Mouse (Mus musculus): Measurements from ENCODE around the gene Frmd8.
"Not testable (repeated sequence)": the region's sequence is repeated elsewhere in the genome, so short reads cannot be mapped to it uniquely, and the experiment has no call there.

Frmd8 gene

GRCm38 (mm10) chr19:5824826-5825617 is 50.1 kb downstream of the Frmd8 start:
- DNase-seq (ENCODE audit: low read depth, low spot score), result no peak

DNA sequence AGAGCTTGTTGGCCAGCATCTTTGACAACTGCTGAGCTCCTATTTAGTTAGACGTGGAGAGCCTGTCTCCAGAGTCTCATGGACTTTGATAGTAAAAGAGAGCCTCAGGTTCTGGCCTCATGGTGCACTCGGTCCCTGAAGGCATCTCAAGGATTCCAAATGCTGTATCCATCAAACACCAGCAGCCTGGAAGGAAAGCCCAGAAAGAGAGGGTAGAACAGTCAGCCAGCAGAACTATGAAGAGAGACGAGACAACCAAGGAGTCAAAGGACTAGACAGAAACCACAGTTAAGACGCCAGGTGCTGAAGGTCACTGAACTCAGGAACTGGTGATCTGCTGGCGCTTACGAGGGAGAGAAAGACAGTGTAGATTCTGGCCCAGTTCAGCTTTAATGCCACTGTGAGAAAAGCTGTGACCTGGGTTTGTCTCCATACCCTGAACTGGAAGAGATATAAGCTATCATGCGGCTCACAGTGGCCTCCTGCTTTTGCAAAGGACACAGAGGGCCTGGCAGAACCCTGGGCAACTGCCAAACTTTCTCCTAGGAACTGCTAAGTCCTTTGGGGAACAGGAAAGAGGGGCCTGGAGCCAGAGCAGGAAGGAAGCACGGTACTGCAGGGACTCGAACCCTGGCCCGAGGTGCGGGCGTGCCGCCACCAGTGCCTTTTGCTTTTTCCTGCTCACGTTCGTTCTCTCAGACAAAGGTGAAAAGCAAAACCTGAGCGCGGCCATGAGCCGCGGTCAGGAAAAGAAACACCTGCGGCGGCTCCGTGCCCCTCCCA is 50.8 kb downstream of the Frmd8 start:
- no peak for DNase-seq (ENCODE audit: low read depth, low spot score)

DNA sequence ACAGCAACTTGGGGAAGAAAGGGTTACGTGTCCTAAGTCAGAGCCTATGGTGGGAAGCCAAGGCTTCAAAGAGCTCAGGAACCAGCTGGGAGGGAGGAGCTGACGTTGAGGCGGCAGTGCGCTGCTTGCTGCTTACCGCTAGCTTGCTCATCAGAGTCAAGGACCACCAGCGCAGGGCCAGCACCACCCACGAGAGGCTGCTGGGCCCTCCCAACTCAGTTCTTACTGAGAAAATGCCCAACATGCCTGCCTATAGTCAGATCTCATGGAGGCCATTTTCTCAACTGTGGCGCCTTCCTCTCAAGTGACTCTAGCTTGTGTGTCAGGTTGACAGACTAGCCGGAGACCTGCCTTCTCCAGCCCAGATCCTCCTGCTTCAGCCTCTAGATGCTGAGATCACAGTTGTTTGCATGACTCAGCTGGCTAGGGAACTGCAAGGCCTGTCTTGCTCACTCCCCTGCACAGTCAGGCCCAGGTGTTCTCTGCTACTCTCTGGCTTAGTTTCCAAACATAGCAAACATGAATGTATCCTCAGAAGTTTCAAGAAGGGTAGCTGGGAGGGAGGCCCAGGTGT is 51.7 kb downstream of the Frmd8 start:
- DNase-seq (ENCODE audit: low read depth, low spot score), result peak; percentile 57

GRCm38 (mm10) chr19:5822834-5823205 is 52.3 kb downstream of the Frmd8 start:
- DNase-seq (ENCODE audit: low read depth, low spot score), result no peak

DNA sequence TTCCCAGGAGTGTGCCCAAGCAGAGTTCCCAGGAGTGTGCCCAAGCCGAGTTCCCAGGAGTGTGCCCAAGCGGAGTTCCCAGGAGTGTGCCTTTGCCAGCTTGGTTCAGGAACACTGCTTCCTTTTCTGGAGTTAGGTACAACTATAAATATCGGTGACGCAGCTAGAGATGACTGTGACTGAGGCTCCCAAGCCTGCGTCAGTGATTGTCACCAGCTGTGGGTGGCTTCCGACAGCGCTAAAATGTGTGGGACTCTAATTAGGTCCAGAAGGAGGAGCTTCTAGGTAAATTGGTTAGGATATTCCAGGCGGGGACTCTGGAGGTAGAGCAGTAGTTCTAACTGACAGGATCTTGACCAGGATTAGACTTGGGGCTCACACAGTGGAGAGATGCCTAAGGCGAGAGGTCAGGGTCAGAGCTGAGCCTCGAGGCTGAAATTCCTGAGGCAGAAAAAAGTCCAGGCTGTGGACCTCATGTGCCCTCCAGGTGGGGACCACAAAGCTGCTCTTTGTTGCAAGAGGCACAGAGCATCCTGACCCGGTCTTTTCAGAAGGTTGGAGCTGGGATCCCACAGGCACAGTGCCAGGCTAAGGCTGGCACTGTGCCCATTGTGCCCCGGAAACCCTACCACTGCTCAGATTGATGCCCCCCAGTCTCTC is 52.8 kb downstream of the Frmd8 start:
- no peak for DNase-seq (ENCODE audit: low read depth, low spot score)

- DNase-seq (ENCODE audit: low read depth, low spot score), result no peak
Observed at GRCm38 (mm10) chr19:5821847-5822173, 53.3 kb downstream of the Frmd8 start.

DNA sequence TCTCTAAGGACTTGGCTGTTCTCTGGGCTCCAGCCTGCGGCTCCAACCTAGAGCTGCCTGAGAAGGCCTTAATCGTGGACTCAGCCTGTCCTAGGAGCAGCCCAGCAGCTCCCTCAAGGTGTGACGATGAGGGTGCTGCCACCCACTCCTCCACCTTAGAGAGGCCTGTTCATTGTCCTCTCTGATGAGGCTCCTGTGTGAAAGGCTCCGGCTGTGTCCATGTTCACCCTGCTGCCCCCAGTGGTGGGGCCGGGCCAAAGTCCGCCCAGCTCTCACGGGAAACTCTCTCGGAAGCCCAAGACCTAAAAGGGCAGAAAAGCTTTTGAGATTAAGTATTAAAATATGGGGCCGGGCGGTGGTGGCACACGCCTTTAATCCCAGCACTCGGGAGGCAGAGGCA is 55.5 kb downstream of the Frmd8 start:
- no peak for DNase-seq (ENCODE audit: low read depth, low spot score)

DNA sequence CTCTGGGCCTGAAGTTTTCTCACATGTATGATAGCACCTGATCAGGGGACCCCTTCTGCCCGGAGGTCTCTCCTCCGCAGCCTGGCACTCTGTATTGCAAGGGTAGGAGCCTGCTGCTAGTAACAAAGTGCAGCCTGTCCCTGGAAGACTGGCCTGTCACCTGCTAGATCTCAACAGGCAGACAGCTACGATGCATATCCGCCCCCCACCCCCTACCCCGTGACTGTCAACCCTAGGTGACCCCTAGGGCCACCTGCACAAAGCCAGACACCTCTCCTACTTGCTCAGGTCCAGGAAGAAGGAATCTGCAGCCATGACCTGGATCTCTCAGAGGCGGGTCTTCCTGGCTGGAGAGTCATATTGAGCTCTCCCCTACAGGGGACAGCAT is 56.5 kb downstream of the Frmd8 start:
- no peak for DNase-seq (ENCODE audit: low read depth, low spot score)

- peak; percentile 91 for DNase-seq (ENCODE audit: low read depth, low spot score)
Observed at GRCm38 (mm10) chr19:5817703-5818589, 57.1 kb downstream of the Frmd8 start.

DNA sequence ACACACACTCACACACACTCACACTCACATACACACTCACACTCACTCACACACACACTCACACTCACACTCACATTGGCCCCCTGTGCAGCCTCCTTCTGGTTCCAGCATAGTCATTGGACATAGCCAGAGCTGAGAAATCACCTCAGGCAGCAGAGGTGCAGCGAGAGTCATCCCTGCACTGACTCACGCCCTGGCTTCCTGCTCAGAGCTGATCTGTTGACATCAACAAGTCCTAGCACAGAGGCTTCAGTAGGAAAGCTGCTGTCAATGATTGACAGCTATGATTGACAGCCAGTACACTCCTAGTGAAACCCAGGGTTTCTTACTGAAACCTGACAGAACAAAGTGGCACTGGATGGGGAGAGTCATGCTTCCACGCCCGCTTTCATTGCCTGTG is 59.1 kb downstream of the Frmd8 start:
- DNase-seq (ENCODE audit: low read depth, low spot score), result peak; percentile 91

GRCm38 (mm10) chr19:5815010-5815409 is 60.1 kb downstream of the Frmd8 start:
- DNase-seq (ENCODE audit: low read depth, low spot score), result peak; percentile 42

DNA sequence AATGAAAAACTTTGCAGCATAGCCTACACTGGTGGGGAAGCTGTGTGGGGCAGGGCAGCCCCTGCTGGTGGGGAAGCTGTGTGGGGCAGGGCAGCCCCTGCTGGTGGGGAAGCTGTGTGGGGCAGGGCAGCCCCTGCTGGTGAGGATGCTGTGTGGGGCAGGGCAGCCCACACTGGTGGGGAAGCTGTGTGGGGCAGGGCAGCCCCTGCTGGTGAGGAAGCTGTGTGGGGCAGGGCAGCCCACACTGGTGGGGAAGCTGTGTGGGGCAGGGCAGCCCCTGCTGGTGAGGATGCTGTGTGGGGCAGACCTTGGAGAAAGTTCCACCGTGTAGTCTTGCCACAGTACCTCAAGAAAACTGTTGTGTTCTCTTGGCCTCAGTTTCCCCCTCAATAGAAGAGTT is 61.0 kb downstream of the Frmd8 start:
- DNase-seq (ENCODE audit: low read depth, low spot score), result not testable (repeated sequence)

DNA sequence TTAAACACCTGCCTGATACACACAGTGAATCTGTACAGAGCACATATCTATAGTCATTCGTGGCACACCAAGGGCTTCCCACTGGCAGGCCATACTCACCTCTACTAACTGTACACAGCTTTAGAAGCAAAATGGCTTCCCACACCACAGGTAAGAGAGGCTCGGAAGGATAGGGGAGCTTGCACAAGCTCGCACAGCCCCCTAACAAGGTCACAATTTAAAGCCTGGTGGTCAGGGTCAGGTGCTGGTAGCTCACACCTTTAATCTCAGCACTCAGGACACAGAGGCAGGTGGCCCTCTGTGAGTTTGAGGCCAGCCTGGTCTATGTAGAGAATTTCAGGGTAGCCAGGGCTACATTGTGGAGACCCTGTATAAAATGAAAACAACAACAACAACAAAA is 61.5 kb downstream of the Frmd8 start:
- no peak for DNase-seq (ENCODE audit: low read depth, low spot score)

DNA sequence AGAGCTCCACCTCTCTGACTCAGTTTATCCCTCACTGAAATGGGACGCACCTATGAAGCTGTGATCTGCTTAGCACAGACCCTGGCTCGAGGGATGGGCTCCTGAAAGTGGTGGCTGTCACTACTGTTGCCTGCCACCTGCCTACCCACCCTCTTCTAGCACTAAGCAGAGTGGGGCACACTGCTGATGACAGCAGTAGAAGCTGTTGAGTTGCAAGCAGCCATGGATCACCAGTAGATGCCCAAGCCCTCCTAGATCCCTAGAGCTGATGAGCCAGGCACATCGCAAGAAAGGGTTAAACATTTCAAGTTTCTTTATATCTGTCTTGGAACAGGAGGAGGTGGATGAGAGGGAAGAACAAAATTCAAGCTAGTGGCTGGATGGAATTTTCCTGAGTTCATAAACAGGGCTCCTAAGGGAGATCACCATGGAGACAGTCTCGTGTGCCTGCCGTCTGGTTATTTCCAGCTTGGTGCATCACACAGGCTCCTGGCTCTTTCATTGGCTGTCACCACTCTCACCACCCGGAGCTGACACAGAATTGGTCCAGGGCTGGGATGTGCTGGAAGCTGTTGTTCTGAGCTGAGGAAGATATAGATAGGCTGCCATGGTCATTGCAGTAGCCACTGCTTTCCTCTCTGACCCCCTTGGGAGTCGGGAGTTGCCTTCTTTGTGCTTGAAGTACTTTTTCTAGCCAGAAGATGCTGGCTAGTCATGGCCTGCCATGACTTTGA is 63.1 kb downstream of the Frmd8 start:
- no peak for DNase-seq (ENCODE audit: low read depth, low spot score)

DNA sequence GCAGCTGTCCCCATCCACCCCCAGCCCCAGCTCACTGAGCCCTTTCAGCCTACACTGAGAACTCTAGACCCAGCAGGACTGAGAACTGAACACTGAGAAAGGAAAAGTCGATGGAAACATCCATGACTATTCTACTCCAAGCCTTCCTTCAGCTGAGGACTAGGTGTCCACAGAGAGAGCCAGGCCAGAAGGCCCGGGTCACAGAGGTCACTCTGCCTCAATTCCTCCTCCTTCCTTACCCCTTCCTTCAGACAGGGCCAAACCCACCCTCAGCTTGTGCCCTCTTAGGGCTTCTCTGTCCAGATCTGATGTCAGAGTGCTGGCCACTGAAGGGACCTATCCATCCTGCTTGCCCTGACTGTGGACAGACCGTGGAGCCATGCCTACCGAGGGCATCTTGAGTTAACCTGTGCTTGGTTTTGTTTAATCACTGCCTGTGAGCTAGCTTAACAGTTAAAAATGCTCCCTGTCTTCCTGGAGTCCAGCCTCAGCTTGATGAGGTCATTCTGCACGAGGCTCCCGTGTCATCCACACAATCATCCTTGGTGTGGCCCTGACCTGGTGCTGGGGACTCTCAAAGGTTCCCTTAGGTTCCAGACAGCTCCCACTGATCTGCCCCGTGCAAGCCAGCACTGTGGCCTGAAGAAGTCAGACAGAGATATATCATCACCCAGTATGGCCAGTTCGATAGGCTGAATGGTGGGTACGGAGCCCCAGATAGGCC is 64.1 kb downstream of the Frmd8 start:
- no peak for DNase-seq (ENCODE audit: low read depth, low spot score)

GRCm38 (mm10) chr19:5810103-5810839 is 64.8 kb downstream of the Frmd8 start:
- DNase-seq (ENCODE audit: low read depth, low spot score), result no peak

GRCm38 (mm10) chr19:5809712-5810089 is 65.4 kb downstream of the Frmd8 start:
- no peak for DNase-seq (ENCODE audit: low read depth, low spot score)

DNA sequence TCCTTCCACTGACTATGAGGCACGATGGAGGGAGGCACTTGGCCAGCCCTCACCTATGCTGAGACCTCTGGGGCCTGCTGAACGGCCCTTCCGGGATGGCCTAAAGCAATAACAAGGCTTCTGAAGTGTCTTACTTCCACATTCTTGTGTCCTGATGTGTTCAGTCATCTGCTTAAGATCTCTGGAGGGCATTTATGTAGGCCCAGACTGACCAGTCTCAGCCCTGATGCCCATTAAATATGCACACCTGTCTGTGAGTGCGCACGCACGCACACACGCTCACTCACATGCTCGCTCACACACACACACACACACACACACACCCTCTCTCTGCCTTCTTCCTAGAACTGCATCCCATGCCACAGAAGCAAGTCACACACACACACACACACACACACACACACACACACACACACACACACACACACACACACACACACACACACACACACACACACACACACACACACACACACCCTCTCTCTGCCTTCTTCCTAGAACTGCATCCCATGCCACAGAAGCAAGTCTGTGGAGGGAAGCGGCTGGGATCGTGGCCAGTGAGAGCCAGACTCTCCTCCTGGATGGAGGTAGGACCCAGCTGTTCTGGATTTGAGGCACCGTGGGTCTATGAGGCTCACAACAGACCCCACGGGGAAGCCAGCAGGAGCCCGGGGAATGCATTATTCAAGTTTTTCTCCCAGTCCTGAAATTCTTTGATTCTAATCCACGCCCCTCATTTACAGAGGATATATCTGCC is 65.9 kb downstream of the Frmd8 start:
- DNase-seq (ENCODE audit: low read depth, low spot score), result no peak

GRCm38 (mm10) chr19:5807740-5808139 is 67.3 kb downstream of the Frmd8 start:
- no peak for DNase-seq (ENCODE audit: low read depth, low spot score)

Data from CD4-positive helper T cell, adult 2 months (primary cell).